Mouse (Mus musculus): ENCODE measurements around the gene Mical3.

The Mical3 gene

GRCm38 (mm10) chr6:121108075-121108474 lies 22.7 kb downstream of the Mical3 start:
- no peak for DNase-seq

- DNase-seq: no peak
Observed at GRCm38 (mm10) chr6:121106711-121107405, 23.9 kb downstream of the Mical3 start.

- no peak for DNase-seq
Observed at GRCm38 (mm10) chr6:121105726-121106125, 25.1 kb downstream of the Mical3 start.

DNA sequence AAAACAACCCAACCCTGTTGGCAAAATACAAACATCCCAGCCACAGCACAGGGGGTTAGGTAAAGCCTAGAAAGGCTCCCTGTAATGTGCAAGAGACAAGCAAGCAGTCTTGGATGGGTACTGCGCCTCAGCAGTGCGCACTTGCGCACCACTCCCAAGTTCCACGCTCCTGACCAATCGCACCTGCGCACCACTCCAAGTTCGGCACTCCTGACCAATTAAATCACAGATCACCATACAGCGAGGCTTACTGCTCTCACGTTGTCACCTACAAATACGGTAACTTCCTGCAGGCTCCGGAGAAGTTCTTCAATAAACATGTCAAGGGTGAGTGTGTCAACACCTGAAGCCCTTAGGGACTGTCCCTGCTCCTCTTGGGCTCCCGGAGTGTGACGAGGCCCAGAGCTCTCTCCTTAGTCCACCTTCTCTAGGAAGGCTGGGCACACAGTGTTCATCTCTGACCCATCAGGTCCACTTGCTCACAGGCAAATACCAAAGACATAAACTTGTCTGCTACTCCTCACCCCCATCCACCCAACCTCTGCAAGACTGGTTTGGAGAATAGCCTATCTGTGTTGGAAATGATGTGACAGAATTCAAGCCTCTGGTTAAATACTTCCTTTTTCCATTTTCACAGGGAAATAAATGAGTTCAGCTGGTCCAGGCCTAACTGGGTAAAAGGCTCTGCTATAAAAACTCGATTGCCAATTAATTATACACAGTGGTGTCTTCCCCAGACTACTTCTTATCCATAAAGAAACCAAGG lies 27.2 kb downstream of the Mical3 start:
- DNase-seq: no peak

DNA sequence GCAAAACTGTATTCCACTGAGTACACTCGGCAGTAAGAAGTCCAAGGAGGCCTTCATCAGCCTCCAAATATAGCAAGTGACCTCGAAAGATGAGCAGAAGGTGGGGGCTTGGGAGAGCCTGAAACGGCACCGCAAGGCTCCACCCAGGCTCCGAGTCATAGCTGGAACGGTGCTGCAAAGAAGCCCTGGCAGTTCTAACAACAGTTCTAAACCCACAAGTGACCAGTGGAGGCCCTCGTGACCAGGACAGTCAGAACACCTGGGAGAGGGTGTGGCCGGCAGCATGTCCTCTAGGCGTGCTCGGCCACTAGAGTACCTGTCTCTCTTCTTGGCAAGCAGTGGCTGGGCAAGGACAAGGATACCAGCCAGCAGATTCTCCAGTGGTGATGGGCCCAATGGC lies 27.9 kb downstream of the Mical3 start:
- no peak for DNase-seq

DNA sequence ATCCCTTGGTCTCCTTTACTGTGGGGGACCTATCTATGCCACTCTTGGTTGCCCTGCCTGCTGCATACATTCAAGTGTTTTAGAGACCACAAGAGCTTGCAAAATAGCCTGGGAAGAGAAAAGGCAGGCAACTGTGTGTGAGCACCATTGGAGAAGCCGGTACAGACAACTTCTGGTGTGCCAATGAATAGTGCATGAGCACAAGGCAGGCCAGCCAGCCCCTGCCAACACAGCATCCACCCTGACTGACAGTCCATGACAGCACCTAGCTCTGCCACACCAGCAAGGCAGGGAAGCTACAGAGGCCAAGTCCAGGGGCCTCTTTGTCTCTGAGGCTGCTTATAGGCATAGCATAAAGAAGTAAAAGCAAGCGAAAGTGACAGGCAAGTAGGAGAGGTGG lies 28.7 kb downstream of the Mical3 start:
- no peak for DNase-seq

DNA sequence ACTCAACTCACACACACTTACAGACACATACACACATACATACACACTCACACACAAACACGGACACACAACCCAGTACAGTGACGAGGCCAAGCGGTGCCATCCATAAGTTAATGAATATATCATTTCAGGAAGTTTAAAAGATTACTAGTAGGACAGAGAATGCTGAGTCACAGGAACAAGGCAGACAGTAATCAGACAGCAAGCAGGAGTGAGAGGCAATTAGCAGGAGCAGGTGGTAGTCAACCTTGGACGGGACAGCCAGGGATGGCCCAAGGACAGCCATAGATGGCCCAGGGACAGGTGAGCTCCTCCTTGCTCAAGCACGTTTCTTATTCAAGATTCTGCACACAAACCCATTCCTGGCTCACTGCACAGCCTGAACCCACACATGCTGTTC lies 29.6 kb downstream of the Mical3 start:
- DNase-seq: no peak

DNA sequence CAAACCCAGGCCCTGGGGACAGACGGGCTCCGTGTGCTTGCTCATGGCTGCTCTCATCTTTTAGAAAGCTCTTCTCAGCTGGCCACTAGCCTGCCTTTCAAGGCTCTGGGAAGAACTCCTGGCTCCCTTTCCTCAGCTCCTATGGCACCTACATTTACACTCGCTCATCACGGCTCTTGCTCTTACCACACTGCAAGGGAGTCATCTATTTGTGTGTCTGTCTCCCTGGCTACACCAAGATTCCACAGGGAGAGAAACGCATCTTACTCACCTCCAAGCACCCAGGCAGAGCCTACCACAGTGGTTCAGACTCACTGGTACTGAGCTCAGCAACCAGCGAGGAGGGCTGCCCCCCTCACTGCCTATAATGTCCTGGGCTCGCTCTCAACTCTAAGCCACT lies 31.0 kb downstream of the Mical3 start:
- DNase-seq: no peak

GRCm38 (mm10) chr6:121099228-121099608 lies 31.6 kb downstream of the Mical3 start:
- no peak for DNase-seq

GRCm38 (mm10) chr6:121098511-121099227 lies 32.1 kb downstream of the Mical3 start:
- no peak for DNase-seq

DNA sequence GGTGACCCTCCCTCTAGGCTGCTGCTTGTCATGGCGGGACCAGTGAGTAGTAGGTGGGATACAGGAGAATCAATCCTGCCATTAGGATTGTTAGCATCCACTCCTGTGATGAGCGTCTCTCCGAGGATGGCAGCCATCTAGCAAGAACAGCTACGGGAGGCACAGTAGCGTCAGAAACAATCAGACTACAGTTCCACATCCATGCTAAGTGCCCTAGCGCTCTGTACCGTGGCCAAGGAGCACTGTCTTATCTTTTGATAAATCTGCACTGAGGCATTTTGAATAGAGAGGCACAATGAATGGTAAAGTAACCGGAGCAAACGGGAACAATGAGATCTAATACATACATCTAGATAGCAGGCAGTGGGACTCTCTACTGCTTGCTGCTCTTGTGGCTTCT lies 32.7 kb downstream of the Mical3 start:
- DNase-seq: no peak

DNA sequence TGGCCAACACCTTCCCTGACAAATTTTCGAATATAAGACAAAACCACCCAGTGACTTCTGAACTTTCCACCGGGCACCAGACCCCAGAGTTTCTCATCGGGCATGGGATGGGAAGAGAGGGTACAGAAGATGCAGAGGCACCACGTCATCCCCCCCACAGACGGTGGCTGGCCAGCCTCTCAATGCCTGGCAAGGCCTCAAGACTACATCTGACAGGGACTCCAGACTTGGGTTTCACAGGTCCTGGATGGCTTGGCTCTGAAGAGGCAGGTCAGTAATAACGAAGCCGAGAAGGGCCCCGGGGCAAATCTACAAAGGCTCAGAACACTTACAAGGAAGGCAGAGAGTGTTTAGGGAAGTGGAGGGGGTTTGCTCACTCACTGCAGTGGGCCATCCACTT lies 33.9 kb downstream of the Mical3 start:
- no peak for DNase-seq

DNA sequence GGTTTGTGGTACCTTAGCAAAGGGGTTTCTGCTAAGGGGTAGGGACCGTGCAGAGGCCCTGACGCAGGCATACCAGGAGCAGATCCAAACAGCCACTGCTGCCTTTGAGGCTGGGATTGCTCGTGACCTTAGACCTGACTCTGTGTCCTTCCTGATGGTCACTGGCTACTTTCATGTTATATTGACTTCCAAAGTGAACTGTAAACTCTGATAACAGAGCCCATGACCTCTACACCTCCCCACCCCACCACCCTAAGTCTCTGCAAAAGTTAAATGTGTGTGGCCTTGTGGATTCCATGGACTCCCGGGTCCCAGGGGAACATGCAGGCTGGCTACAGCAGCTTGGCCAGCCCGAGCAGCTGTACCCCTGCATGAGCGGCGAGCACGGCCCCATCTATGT lies 34.4 kb downstream of the Mical3 start:
- no peak for DNase-seq

DNA sequence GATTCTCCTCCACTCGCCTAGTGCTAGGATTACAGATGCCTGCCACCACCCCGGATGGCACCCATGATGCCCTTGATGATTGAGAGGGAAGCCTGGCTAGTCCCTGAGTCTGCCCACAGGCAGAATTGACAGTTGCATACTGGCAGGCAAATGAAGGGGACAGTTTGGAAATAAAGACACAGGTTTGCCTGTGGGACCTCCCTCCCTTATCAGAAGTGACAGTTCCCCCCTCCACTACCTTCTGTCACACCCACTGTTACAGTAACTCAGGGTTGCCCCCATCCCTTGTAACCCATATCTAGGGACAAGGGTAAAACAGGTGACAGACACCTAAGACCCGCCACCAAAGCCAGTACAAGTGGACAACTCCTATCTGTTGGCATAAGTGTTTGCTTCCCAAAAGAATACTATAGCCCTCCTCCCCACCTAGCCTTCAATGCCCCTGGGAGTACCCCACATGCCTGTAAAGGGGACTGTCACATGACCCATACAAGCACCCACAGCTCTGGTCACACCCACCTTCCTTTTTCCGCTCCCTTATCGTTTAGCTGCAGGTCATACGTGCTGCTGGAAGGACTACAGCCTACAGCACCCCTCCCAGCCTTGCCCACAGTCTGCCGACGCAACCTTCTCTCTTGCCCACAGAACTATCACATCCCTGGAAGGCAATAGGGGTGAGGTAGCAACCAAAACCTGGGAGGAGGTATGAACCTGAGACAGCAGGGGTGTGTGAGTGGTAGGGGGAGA lies 37.0 kb downstream of the Mical3 start:
- no peak for DNase-seq

GRCm38 (mm10) chr6:121090786-121091185 lies 40.0 kb downstream of the Mical3 start:
- no peak for DNase-seq

- DNase-seq: peak; percentile 73
Observed at GRCm38 (mm10) chr6:121087586-121088245, 43.1 kb downstream of the Mical3 start.

DNA sequence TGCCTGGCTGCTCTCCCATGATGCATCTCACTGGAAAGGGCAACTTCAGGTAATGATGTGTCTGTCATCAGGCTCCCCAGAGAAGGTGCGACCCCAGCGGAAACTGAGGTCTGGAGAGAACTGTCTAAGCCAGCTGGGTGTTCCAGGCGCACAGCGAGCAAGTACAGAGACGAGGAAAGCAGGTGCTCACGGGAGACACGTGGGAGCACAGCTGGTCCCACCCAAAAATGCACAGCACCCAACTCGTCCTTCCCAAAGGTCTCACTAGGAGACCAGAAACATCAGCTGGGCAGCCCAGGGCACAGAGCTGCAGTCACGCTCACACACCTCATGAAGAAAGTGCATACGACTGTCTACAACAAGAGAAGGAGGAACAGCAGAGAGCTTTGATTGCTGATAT lies 43.7 kb downstream of the Mical3 start:
- no peak for DNase-seq

DNA sequence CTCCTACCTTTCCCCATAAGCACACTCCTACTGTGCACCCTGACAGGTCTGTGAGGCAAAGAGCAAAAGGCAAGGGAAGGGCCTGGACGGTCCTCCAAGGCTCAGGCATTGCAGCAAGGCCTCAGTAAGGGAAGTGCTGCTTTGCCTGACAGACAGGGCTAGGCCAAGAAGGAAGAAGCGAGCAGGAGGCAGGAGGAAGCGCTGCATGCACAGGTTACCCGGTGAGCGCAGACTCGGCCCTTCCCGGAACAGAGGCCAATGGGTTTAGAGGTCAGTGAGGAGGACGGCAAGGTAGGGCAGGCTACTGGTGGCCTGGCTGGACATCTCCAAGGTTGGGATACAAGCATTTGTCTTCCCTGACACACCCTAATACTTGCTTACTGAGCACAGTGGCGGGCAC lies 44.6 kb downstream of the Mical3 start:
- no peak for DNase-seq

- no peak for DNase-seq
Observed at GRCm38 (mm10) chr6:121084050-121084480, 46.7 kb downstream of the Mical3 start.

- DNase-seq: no peak
Observed at GRCm38 (mm10) chr6:121082094-121082473, 48.7 kb downstream of the Mical3 start.

DNA sequence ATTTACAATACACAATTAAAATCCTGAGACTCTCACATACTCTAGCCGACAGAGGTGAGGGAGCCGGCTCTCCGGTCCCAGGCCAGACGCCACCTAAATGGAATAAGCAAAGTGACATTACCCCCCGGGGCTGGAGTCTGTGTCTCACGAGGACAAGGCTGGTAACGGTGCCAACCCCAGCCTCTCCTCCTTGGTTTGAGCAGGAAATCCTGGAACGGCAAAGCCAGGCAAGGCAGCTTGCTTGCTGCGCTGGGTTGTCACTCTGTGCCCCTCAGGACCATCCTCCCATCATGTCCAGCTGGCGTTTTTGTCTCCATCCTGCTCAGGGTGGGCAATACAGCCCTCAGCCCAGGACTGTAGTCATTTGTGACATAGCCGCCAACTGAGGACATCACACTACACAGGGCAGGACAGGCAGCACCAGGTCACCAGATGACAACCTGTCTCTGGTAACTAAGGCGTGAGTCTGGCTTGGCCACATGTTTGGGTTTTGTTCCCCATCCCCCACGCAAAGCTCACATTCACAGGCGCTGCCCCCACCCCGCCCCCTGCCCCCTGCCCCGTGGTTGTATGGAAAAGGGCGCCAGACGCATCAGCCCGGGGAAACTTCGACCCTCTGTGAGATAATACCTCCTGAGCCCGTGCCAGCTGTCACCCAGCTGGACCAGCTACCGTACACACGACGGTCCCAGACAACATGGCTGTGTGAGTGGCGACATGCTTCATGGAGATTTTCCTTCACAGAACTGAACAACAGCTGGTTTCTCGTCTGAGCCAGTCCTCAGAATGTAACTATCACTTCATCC lies 49.3 kb downstream of the Mical3 start:
- peak; percentile 50 for DNase-seq

GRCm38 (mm10) chr6:121078175-121078574 lies 52.6 kb downstream of the Mical3 start:
- DNase-seq: no peak

Data from embryo, embryonic 11 days (tissue).